Mouse (Mus musculus) hindbrain, postnatal 0 days (tissue): Measurements from ENCODE around the gene Tgif1. TPM values are rescaled to one million over a fixed set of nuclear protein-coding genes. Genes with fewer than 3 reads are reported as not detected.

Experiments
- ATAC-seq: fragments of 200-750 bp; cut with Nextera tagmentation; 2 replicates; pipeline ENCODE4 v1.8.0; 2017; ENCODE audit warnings: mild to moderate bottlenecking, moderate TSS enrichment, moderate library complexity
- DNase-seq: peaks from one replicate; pipeline ENCODE4 v3.0.0-alpha.2; 2015; ENCODE audit warnings: low spot score
- H3K27ac ChIP-seq: fragments of 300-500 bp; sonication (generic); 2 replicates; pipeline ENCODE4 v1.5.1; 2014; ENCODE audit warnings: mild to moderate bottlenecking
- H3K27me3 ChIP-seq: fragments of 300-500 bp; sonication (generic); 2 replicates; pipeline ENCODE4 v1.6.1; 2014; ENCODE audit warnings: low read length, mixed read lengths; ENCODE audit not compliant: insufficient read depth
- H3K36me3 ChIP-seq: fragments of 300-500 bp; sonication (generic); 2 replicates; pipeline ENCODE4 v1.6.1; 2014; ENCODE audit warnings: low read length, mixed read lengths; ENCODE audit not compliant: insufficient read depth
- H3K4me1 ChIP-seq: fragments of 300-500 bp; sonication (generic); 2 replicates; pipeline ENCODE4 v1.6.1; 2014; ENCODE audit warnings: antibody characterized with exemption, low read length, mixed read lengths; ENCODE audit not compliant: insufficient read depth
- H3K4me2 ChIP-seq: fragments of 300-500 bp; sonication (generic); 2 replicates; pipeline ENCODE4 v1.6.1; 2014; ENCODE audit warnings: low read depth, mild to moderate bottlenecking, low read length, moderate library complexity, mixed read lengths
- H3K4me3 ChIP-seq: fragments of 300-500 bp; sonication (generic); 2 replicates; pipeline ENCODE4 v1.5.1; 2014; ENCODE audit warnings: low read length
- H3K9ac ChIP-seq: fragments of 300-500 bp; sonication (generic); replicated peaks from 2 replicates; pipeline ENCODE4 v1.6.1; 2014; ENCODE audit warnings: mild to moderate bottlenecking, low read length, moderate library complexity, mixed read lengths
- H3K9me3 ChIP-seq: fragments of 300-500 bp; sonication (generic); 2 replicates; pipeline ENCODE4 v1.6.1; 2016; ENCODE audit warnings: low read length, mixed read lengths
- CTCF ChIP-seq: IDR thresholded peaks from 2 replicates; pipeline ENCODE4 v1.5.1; 2016; ENCODE audit warnings: antibody characterized with exemption, control low read depth, low read depth
- WGBS: fragments of 180-500 bp; shearing (Covaris S2); extraction: QIAGEN DNeasy Blood & Tissue Kit; methylation state at CpG from one replicate; pipeline ENCODE4 v1.1.7; 2014; 5-methylcytosine and 5-hydroxymethylcytosine counted together
- polyA plus RNA-seq: library from polyadenylated mRNA; unstranded; fragments of >200 nt; fragmentation: Nextera tagmentation; extraction: Ambion mirVana; gene quantifications from 2 replicates; pipeline ENCODE4 v1.2.1, GENCODE M21; 2015
- total RNA-seq: library from RNA; depleted of rRNA; stranded (reverse); fragments of >200 nt; gene quantifications from 2 replicates; pipeline ENCODE4 v1.2.3, GENCODE M21; 2014

Tgif1 gene
- total and polyA plus RNA-seq, 2 experiments from 2014 or later, result 8.4 to 12.6 TPM

GRCm38 (mm10) chr17:70835071-70835790 is 18.1 kb downstream of the Tgif1 start:
- H3K4me2 ChIP-seq, result peak overlapping the region; percentile 94
- H3K36me3 ChIP-seq, result no peaks in the 10 kb centered on the region
- 3% methylated on average over 10 of the region's 10 CpGs for WGBS
- H3K4me1 ChIP-seq, result no peaks in the 10 kb centered on the region
- no peaks in the 10 kb centered on the region for H3K27me3 ChIP-seq
- peak; percentile 18 for DNase-seq
- no peak for TF ChIP-seq CTCF
- H3K27ac ChIP-seq, result no peak overlapping the region
- no peak for ATAC-seq
- H3K9me3 ChIP-seq, result no peaks in the 10 kb centered on the region
- peak overlapping the region; percentile 49 for H3K4me3 ChIP-seq
- H3K9ac ChIP-seq, result peak overlapping the region; percentile 58

DNA sequence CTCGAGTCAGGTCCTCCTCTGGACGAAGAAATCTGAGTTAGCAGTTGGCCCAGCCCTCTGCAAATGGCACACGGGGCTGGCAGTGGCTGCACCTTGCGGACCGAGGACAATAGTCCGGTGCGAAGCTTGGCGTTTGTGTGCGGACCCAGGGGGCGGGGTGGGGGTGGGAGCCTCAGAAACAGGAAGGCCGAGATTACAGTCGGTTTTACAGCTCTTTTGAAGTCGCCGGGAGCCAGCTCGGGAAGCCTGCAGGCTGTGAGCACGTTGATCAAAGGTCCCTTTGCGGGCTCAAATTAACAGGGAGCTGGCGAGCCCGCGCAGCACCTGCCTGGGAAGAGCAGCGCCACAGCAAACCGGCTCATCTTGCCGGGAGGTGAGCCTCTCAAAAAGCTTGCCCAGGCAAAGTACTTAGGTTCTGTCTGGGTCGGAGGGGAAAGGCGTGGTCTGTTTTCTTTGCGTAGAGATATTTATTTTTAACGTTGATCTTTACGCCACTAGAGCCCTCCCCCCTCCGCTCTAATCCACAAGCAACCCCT is 18.8 kb downstream of the Tgif1 start:
- 2% methylated on average over 29 of the region's 29 CpGs for WGBS
- TF ChIP-seq CTCF, result no peak
- ATAC-seq (peak; percentile 50), DNase-seq (peak; percentile 42)
- Histone ChIP-seq H3K27ac (no peak overlapping the region), H3K27me3 (no peaks in the 10 kb centered on the region), H3K4me3 (peak overlapping the region; percentile 49), H3K4me2 (peak overlapping the region; percentile 94), H3K9ac (peak overlapping the region; percentile 58), H3K36me3 (no peaks in the 10 kb centered on the region), H3K9me3 (no peaks in the 10 kb centered on the region), H3K4me1 (no peaks in the 10 kb centered on the region)

DNA sequence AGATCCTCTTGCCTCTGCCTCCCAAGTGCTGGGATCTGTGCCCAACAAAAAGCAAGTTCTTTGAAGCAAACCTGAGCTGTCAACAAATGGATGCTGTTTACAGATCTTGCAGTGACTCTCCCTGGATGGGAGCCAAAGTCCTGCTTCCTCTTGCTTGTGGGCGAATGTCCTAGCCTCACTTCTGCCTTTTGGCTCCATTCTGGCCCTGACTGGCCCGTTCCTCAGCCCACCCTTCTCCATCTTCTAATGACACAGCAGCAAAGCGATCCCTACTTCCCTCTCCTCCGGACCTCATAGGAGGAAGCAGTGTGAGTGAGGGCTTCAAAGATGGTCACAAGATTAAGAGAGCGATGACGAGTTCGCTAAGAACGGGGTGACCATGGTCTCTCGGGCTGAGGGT is 20.8 kb downstream of the Tgif1 start:
- Histone ChIP-seq H3K27ac (no peak overlapping the region), H3K9me3 (no peaks in the 10 kb centered on the region), H3K9ac (no peak overlapping the region), H3K4me3 (no peak overlapping the region), H3K27me3 (no peaks in the 10 kb centered on the region), H3K4me1 (no peaks in the 10 kb centered on the region), H3K36me3 (no peaks in the 10 kb centered on the region), H3K4me2 (no peak overlapping the region)
- DNase-seq (peak; percentile 41), ATAC-seq (no peak)
- TF ChIP-seq CTCF, result no peak
- WGBS, result 90% methylated on average over 9 of the region's 9 CpGs

- Histone ChIP-seq H3K27ac (no peak overlapping the region), H3K9me3 (no peaks in the 10 kb centered on the region), H3K4me2 (no peak overlapping the region), H3K36me3 (no peaks in the 10 kb centered on the region), H3K4me3 (no peak overlapping the region), H3K4me1 (no peaks in the 10 kb centered on the region), H3K27me3 (no peaks in the 10 kb centered on the region), H3K9ac (no peak overlapping the region)
- ATAC-seq (no peak), DNase-seq (no peak)
- WGBS, result 81% methylated on average over 4 of the region's 4 CpGs
- no peak for TF ChIP-seq CTCF
These were observed 21.8 kb downstream of the Tgif1 start for GRCm38 (mm10) chr17:70831591-70831990.

DNA sequence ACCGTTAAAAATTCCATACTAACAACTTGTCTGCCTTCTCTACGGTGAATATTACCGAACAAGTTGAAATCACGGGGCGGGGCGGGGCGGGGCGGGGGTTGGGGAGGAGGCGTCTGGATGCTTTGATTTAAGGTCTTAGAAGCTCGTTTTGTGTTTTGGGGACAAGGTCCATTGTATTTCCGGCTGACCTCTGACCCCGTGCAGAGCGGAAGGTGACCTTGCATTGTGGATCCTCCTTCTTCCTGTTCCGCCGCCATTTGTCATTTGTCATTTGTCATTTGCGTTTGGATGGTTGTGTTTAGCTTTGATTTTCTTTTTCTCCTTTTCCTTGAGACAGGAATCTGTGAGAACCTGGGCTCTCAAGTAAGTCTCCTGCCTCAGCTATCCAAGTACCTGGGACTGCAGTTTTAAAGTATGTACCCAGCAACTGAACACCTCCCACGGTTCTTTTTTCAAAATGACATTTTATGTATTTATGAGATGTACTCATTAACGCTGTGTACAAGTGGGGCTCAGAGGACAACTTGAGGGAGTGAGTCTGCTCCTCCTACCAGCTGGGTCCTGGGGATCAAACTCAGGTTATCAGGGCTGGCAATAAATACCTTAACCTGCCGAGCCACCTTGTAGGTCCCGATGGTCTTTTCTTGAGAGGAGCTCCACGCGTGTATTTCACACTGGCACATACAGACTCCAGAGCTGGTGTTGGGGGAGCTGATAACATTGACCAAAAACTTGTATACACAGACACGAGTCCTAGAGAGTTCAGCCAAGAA is 23.2 kb downstream of the Tgif1 start:
- no peaks in the 10 kb centered on the region for H3K4me1 ChIP-seq
- 66% methylated on average over 23 of the region's 23 CpGs for WGBS
- no peak overlapping the region for H3K9ac ChIP-seq
- ATAC-seq (no peak), DNase-seq (no peak)
- no peak for TF ChIP-seq CTCF
- no peaks in the 10 kb centered on the region for H3K27me3 ChIP-seq
- H3K4me3 ChIP-seq, result no peak overlapping the region
- no peaks in the 10 kb centered on the region for H3K36me3 ChIP-seq
- no peak overlapping the region for H3K4me2 ChIP-seq
- H3K9me3 ChIP-seq, result no peaks in the 10 kb centered on the region
- H3K27ac ChIP-seq, result no peak overlapping the region

- Histone ChIP-seq H3K4me2 (no peak overlapping the region), H3K4me1 (no peaks in the 10 kb centered on the region)
- 87% methylated on average over 6 of the region's 6 CpGs for WGBS
These were observed 24.1 kb downstream of the Tgif1 start for GRCm38 (mm10) chr17:70829217-70829616.

More at GRCm38 (mm10) chr17:70829217-70829616, 24.1 kb downstream of the Tgif1 start:
- DNase-seq (no peak), ATAC-seq (no peak)
- no peak for TF ChIP-seq CTCF
- Histone ChIP-seq H3K9ac (no peak overlapping the region), H3K27ac (no peak overlapping the region), H3K9me3 (no peaks in the 10 kb centered on the region), H3K36me3 (no peaks in the 10 kb centered on the region), H3K27me3 (no peaks in the 10 kb centered on the region), H3K4me3 (no peak overlapping the region)
